Mouse (Mus musculus): Measurements from ENCODE around the gene Nlrp9b.
A peak's percentile ranks its signal among the peaks of the same experiment; 100 is the strongest.

- no peak for TF ChIP-seq ZNF384 (IDR thresholded peaks at IDR 0.05; ENCODE audit: low read depth, low read length)
- no peak for TF ChIP-seq MYC (IDR thresholded peaks at IDR 0.05; ENCODE audit: low read depth, low read length)
- peak in 1 of 3 experiments; percentile 15; a peak in 2 of 6 replicates for TF ChIP-seq CTCF (IDR thresholded peaks at IDR 0.05 in 2 of 3, conservative IDR thresholded peaks at IDR 0.05 in 1 of 3; ENCODE audit: control insufficient read depth in 1 of 3, insufficient read depth in 1 of 3, low read depth in 2 of 3, low read length in 3 of 3, poor library complexity in 1 of 3, severe bottlenecking in 1 of 3)
Measured at GRCm38 (mm10) chr7:19969541-19970090, 21.6 kb upstream of the Nlrp9b start.
